Mouse (Mus musculus) heart, embryonic 15.5 days (tissue): ENCODE measurements around the gene Nav2. TPM values are rescaled to one million over a fixed set of nuclear protein-coding genes. Genes with fewer than 3 reads are reported as not detected.

Source experiments
- ATAC-seq: fragments of 200-750 bp; cut with Nextera tagmentation; replicated peaks from 2 replicates; pipeline ENCODE4 v1.8.0; 2017; ENCODE audit warnings: low read depth, moderate TSS enrichment; ENCODE audit not compliant: insufficient number of reproducible peaks, insufficient read depth, low FRiP score
- H3K27ac ChIP-seq: fragments of 300-500 bp; sonication (generic); 2 replicates; pipeline ENCODE4 v1.5.1; 2015; ENCODE audit warnings: mild to moderate bottlenecking, inconsistent platforms
- H3K27me3 ChIP-seq: fragments of 300-500 bp; sonication (generic); 2 replicates; pipeline ENCODE4 v1.6.1; 2015; ENCODE audit warnings: inconsistent platforms
- H3K36me3 ChIP-seq: fragments of 300-500 bp; sonication (generic); 2 replicates; pipeline ENCODE4 v1.6.1; 2015; ENCODE audit warnings: mild to moderate bottlenecking, inconsistent platforms
- H3K4me1 ChIP-seq: fragments of 300-500 bp; sonication (generic); replicated peaks from 2 replicates; pipeline ENCODE4 v1.6.1; 2015; ENCODE audit warnings: inconsistent platforms
- H3K4me2 ChIP-seq: fragments of 300-500 bp; sonication (generic); 2 replicates; pipeline ENCODE4 v1.6.1; 2015; ENCODE audit warnings: inconsistent platforms, mild to moderate bottlenecking, moderate library complexity
- H3K4me3 ChIP-seq: fragments of 300-500 bp; sonication (generic); 2 replicates; pipeline ENCODE4 v1.5.1; 2015; ENCODE audit warnings: mild to moderate bottlenecking, inconsistent platforms
- H3K9ac ChIP-seq: fragments of 300-500 bp; sonication (generic); 2 replicates; pipeline ENCODE4 v1.6.1; 2015; ENCODE audit warnings: mild to moderate bottlenecking, inconsistent platforms
- H3K9me3 ChIP-seq: fragments of 300-500 bp; sonication (generic); replicated peaks from 2 replicates; pipeline ENCODE4 v1.6.1; 2016; ENCODE audit warnings: inconsistent platforms
- WGBS: fragments of 180-500 bp; shearing (Covaris S2); methylation state at CpG from one replicate; pipeline ENCODE4 v1.1.7; 2015; ENCODE audit warnings: mixed read lengths; 5-methylcytosine and 5-hydroxymethylcytosine counted together
- polyA plus RNA-seq: library from polyadenylated mRNA; unstranded; fragments of >200 nt; fragmentation: Nextera tagmentation; extraction: Ambion mirVana; gene quantifications from 2 replicates; pipeline ENCODE4 v1.2.1, GENCODE M21; 2015

The Nav2 gene
- polyA plus RNA-seq, 1 experiment from 2014 or later = 30.7 TPM

GRCm38 (mm10) chr7:49533571-49533970 is 625.1 kb downstream of the Nav2 start:
- no peak for ATAC-seq
- H3K4me2 ChIP-seq = no peak overlapping the region
- peaks cover 36% of the 10 kb centered on the region for H3K4me1 ChIP-seq
- H3K36me3 ChIP-seq = peaks cover 9% of the 10 kb centered on the region; the same call in 1 of the 2 replicates
- no peaks in the 10 kb centered on the region for H3K27me3 ChIP-seq
- H3K9me3 ChIP-seq = no peaks in the 10 kb centered on the region
- 66% methylated on average over 8 of the region's 8 CpGs for WGBS
- H3K4me3 ChIP-seq = no peak overlapping the region
- peak overlapping the region; percentile 82 for H3K27ac ChIP-seq
- no peak overlapping the region for H3K9ac ChIP-seq

DNA sequence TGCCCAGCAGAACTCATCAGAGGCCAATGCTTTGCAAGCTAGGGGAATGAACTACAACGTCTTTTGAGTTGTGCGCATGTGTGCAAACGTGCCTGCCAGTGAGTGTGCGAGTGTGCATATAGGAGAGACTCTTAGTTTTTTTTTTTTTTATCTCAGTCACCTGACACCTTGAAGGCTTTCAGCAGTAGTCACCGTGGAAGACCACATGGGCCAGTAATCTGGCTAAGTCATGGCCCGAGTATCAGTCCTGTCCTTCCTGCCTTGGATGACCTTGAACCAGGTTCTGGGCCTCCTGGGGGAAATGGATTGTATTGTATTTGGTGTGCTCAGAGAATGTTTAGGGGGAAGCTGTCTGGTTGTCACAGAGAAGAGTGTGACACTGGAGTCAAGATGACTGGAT is 625.7 kb downstream of the Nav2 start:
- Histone ChIP-seq H3K27me3 (no peaks in the 10 kb centered on the region), H3K9ac (no peak overlapping the region), H3K36me3 (peaks cover 9% of the 10 kb centered on the region; the same call in 1 of the 2 replicates), H3K9me3 (no peaks in the 10 kb centered on the region), H3K4me3 (no peak overlapping the region), H3K4me1 (peaks cover 32% of the 10 kb centered on the region), H3K27ac (peak overlapping the region; percentile 82), H3K4me2 (no peak overlapping the region)
- ATAC-seq = peak; percentile 50
- 44% methylated on average over 6 of the region's 6 CpGs for WGBS

- H3K9ac ChIP-seq = no peak overlapping the region
- WGBS = 60% methylated on average over 5 of the region's 5 CpGs
- peaks cover 9% of the 10 kb centered on the region; the same call in 1 of the 2 replicates for H3K36me3 ChIP-seq
- no peak for ATAC-seq
- H3K27ac ChIP-seq = no peak overlapping the region
- H3K4me1 ChIP-seq = peaks cover 41% of the 10 kb centered on the region
- H3K4me2 ChIP-seq = no peak overlapping the region
- no peaks in the 10 kb centered on the region for H3K9me3 ChIP-seq
- H3K27me3 ChIP-seq = no peaks in the 10 kb centered on the region
- H3K4me3 ChIP-seq = no peak overlapping the region
Observed at GRCm38 (mm10) chr7:49538360-49538759, 629.8 kb downstream of the Nav2 start.

GRCm38 (mm10) chr7:49540181-49540580 is 631.7 kb downstream of the Nav2 start:
- H3K9me3 ChIP-seq = no peaks in the 10 kb centered on the region
- no peak overlapping the region for H3K27ac ChIP-seq
- no peak for ATAC-seq
- H3K4me1 ChIP-seq = peaks cover 39% of the 10 kb centered on the region
- no peak overlapping the region for H3K4me3 ChIP-seq
- H3K9ac ChIP-seq = no peak overlapping the region
- no peak overlapping the region for H3K4me2 ChIP-seq
- H3K27me3 ChIP-seq = no peaks in the 10 kb centered on the region
- H3K36me3 ChIP-seq = peaks cover 9% of the 10 kb centered on the region; the same call in 1 of the 2 replicates
- 78% methylated on average over 9 of the region's 9 CpGs for WGBS

GRCm38 (mm10) chr7:49542135-49542534 is 633.6 kb downstream of the Nav2 start:
- H3K27me3 ChIP-seq = no peaks in the 10 kb centered on the region
- peaks cover 6% of the 10 kb centered on the region; the same call in 1 of the 2 replicates for H3K36me3 ChIP-seq
- H3K9ac ChIP-seq = no peak overlapping the region
- peak overlapping the region; percentile 47; the same call in 1 of the 2 replicates for H3K27ac ChIP-seq
- H3K9me3 ChIP-seq = no peaks in the 10 kb centered on the region
- H3K4me2 ChIP-seq = no peak overlapping the region
- WGBS = 37% methylated on average over 3 of the region's 3 CpGs
- peaks cover 41% of the 10 kb centered on the region for H3K4me1 ChIP-seq
- peak; percentile 38; the same call in 1 of the 2 replicates for ATAC-seq
- no peak overlapping the region for H3K4me3 ChIP-seq

- H3K27me3 ChIP-seq = no peaks in the 10 kb centered on the region
- peaks cover 33% of the 10 kb centered on the region; the same call in 1 of the 2 replicates for H3K36me3 ChIP-seq
- 16% methylated on average over 11 of the region's 11 CpGs for WGBS
- peak overlapping the region; percentile 88 for H3K27ac ChIP-seq
- H3K9ac ChIP-seq = peak overlapping the region; percentile 26; the same call in 1 of the 2 replicates
- peak; percentile 29; the same call in 1 of the 2 replicates for ATAC-seq
- H3K4me2 ChIP-seq = peak overlapping the region; percentile 24
- peaks cover 38% of the 10 kb centered on the region for H3K4me1 ChIP-seq
- no peaks in the 10 kb centered on the region for H3K9me3 ChIP-seq
- H3K4me3 ChIP-seq = no peak overlapping the region
Observed at GRCm38 (mm10) chr7:49544775-49545705, 636.5 kb downstream of the Nav2 start.

GRCm38 (mm10) chr7:49545706-49546097 is 637.2 kb downstream of the Nav2 start:
- Histone ChIP-seq H3K36me3 (peaks cover 33% of the 10 kb centered on the region; the same call in 1 of the 2 replicates), H3K9ac (no peak overlapping the region)

GRCm38 (mm10) chr7:49548397-49548796 is 639.9 kb downstream of the Nav2 start:
- no peak overlapping the region for H3K4me2 ChIP-seq
- H3K27me3 ChIP-seq = no peaks in the 10 kb centered on the region
- WGBS = 84% methylated on average over 11 of the region's 11 CpGs
- H3K36me3 ChIP-seq = peaks cover 47% of the 10 kb centered on the region; the same call in 1 of the 2 replicates
- H3K4me3 ChIP-seq = no peak overlapping the region
- ATAC-seq = no peak
- no peaks in the 10 kb centered on the region for H3K9me3 ChIP-seq
- no peak overlapping the region for H3K9ac ChIP-seq
- peaks cover 48% of the 10 kb centered on the region for H3K4me1 ChIP-seq
- H3K27ac ChIP-seq = no peak overlapping the region

More at GRCm38 (mm10) chr7:49545706-49546097, 637.2 kb downstream of the Nav2 start:
- no peak for ATAC-seq
- no peak overlapping the region for H3K4me3 ChIP-seq
- H3K4me1 ChIP-seq = peaks cover 39% of the 10 kb centered on the region
- no peaks in the 10 kb centered on the region for H3K9me3 ChIP-seq
- no peak overlapping the region for H3K4me2 ChIP-seq
- 57% methylated on average over 15 of the region's 15 CpGs for WGBS
- H3K27ac ChIP-seq = peak overlapping the region; percentile 88
- H3K27me3 ChIP-seq = no peaks in the 10 kb centered on the region

DNA sequence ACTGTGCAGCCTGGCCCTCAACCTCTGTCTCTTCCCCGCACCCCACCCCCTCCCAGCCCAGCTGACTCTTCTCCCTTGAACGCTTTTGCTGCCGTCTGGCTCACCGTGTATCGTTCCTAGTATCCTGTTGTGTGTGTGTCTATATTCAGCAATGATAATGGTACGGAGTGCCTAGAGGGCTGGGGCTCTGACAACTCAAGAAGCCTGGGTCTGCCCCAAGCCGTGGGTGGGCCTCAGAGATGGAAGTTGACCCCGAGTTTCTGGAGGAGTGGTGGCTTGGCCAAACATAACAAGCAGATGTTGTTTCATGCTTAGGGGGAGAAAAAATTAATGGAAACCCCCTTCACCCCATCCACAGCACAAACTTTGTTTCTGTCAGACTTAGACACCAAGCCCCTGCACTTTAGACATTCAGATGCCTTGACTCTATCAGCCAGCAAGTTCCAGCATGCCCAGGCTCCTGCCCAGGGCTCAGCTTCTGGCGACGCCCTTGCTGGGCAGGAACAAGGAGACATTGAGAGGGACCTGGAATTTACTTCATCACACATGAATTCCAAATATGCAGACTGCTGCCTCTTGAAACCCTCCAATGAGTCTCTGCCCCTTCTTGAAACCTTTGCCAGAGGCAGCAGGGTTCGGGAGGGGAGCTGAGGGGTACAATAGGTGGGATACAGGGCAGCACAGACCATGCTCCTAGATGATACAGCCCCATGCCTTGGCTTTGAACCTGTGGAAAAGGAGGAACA is 644.9 kb downstream of the Nav2 start:
- peaks cover 29% of the 10 kb centered on the region; the same call in 1 of the 2 replicates for H3K36me3 ChIP-seq
- H3K27ac ChIP-seq = peak overlapping the region; percentile 81
- H3K4me1 ChIP-seq = peaks cover 53% of the 10 kb centered on the region
- H3K4me3 ChIP-seq = no peak overlapping the region
- H3K4me2 ChIP-seq = no peak overlapping the region
- ATAC-seq = peak; percentile 21; the same call in 1 of the 2 replicates
- no peaks in the 10 kb centered on the region for H3K27me3 ChIP-seq
- WGBS = 24% methylated on average over 11 of the region's 11 CpGs
- no peaks in the 10 kb centered on the region for H3K9me3 ChIP-seq
- 0 out of 2 replicates have a peak overlapping the region, but pooled peaks have one; percentile 1 for H3K9ac ChIP-seq

DNA sequence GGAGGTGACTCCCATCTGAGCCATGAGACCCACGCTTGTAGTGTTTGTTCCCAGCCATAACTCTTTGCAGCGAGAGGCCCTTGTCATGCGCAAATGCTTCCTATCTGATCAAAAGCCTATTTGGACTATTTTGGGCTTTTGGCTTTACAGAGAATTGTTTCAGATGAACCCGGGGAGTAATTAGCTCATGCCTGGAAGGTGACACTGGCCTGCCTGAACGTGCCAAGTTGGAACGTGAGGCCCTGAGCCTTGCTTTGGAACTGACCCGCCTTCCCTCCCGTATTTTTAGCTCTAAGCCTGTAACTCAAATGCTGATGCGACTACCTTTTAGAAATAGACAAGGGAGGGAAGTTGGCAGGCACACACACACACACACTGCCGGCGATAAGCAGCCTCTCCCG is 649.7 kb downstream of the Nav2 start:
- H3K4me1 ChIP-seq = peaks cover 66% of the 10 kb centered on the region
- 31% methylated on average over 12 of the region's 12 CpGs for WGBS
- H3K9me3 ChIP-seq = no peaks in the 10 kb centered on the region
- ATAC-seq = peak; percentile 73
- peak overlapping the region; percentile 22 for H3K4me3 ChIP-seq
- no peaks in the 10 kb centered on the region; the same call in 1 of the 2 replicates for H3K36me3 ChIP-seq
- peak overlapping the region; percentile 90 for H3K27ac ChIP-seq
- H3K9ac ChIP-seq = no peak overlapping the region
- H3K27me3 ChIP-seq = no peaks in the 10 kb centered on the region
- H3K4me2 ChIP-seq = peak overlapping the region; percentile 41

- peak overlapping the region; percentile 10; the same call in 1 of the 2 replicates for H3K9ac ChIP-seq
- no peaks in the 10 kb centered on the region for H3K27me3 ChIP-seq
- peaks cover 66% of the 10 kb centered on the region for H3K4me1 ChIP-seq
- 45% methylated on average over 5 of the region's 5 CpGs for WGBS
- H3K4me3 ChIP-seq = peak overlapping the region; percentile 22
- ATAC-seq = peak; percentile 36; the same call in 1 of the 2 replicates
- no peaks in the 10 kb centered on the region; the same call in 1 of the 2 replicates for H3K36me3 ChIP-seq
- H3K27ac ChIP-seq = peak overlapping the region; percentile 90
- H3K4me2 ChIP-seq = peak overlapping the region; percentile 41
- H3K9me3 ChIP-seq = no peaks in the 10 kb centered on the region
Observed at GRCm38 (mm10) chr7:49558895-49559294, 650.4 kb downstream of the Nav2 start.
